Mouse (Mus musculus) hindbrain, embryonic 12.5 days (tissue): ENCODE measurements around the gene Rpp25l. TPM values are rescaled to one million over a fixed set of nuclear protein-coding genes. Genes with fewer than 3 reads are reported as not detected.

Experiments
- ATAC-seq: fragments of 200-750 bp; cut with Nextera tagmentation; 2 replicates; pipeline ENCODE4 v1.8.0; 2017; ENCODE audit warnings: moderate TSS enrichment; ENCODE audit not compliant: low FRiP score
- H3K27ac ChIP-seq: fragments of 300-500 bp; sonication (generic); 2 replicates; pipeline ENCODE4 v1.5.1; 2016; ENCODE audit warnings: mild to moderate bottlenecking
- H3K27me3 ChIP-seq: fragments of 300-500 bp; sonication (generic); 2 replicates; pipeline ENCODE4 v1.6.1; 2016; ENCODE audit warnings: mild to moderate bottlenecking
- H3K36me3 ChIP-seq: fragments of 300-500 bp; sonication (generic); 2 replicates; pipeline ENCODE4 v1.6.1; 2016; ENCODE audit warnings: mild to moderate bottlenecking
- H3K4me1 ChIP-seq: fragments of 300-500 bp; sonication (generic); 2 replicates; pipeline ENCODE4 v1.6.1; 2016
- H3K4me2 ChIP-seq: fragments of 300-500 bp; sonication (generic); replicated peaks from 2 replicates; pipeline ENCODE4 v1.6.1; 2016; ENCODE audit warnings: mild to moderate bottlenecking
- H3K4me3 ChIP-seq: fragments of 300-500 bp; sonication (generic); 2 replicates; pipeline ENCODE4 v1.5.1; 2016; ENCODE audit warnings: mild to moderate bottlenecking
- H3K9ac ChIP-seq: fragments of 300-500 bp; sonication (generic); 2 replicates; pipeline ENCODE4 v1.6.1; 2016; ENCODE audit warnings: mild to moderate bottlenecking, moderate library complexity
- H3K9me3 ChIP-seq: fragments of 300-500 bp; sonication (generic); replicated peaks from 2 replicates; pipeline ENCODE4 v1.6.1; 2016; ENCODE audit warnings: mild to moderate bottlenecking
- WGBS: fragments of 180-500 bp; shearing (Covaris S2); methylation state at CpG from one replicate; pipeline ENCODE4 v1.1.7; 2016; 5-methylcytosine and 5-hydroxymethylcytosine counted together
- polyA plus RNA-seq: library from polyadenylated mRNA; unstranded; fragments of >200 nt; fragmentation: Nextera tagmentation; extraction: Ambion mirVana; gene quantifications from 2 replicates; pipeline ENCODE4 v1.2.1, GENCODE M21; 2016

The Rpp25l gene
- polyA plus RNA-seq, 1 experiment from 2014 or later: 66.5 TPM

GRCm38 (mm10) chr4:41731052-41731765, 17.9 kb upstream of the Rpp25l start, which contains the start of gene Arid3c:
Gene Arid3c (minus strand): TSS chr4:41731142.
- Histone ChIP-seq H3K27me3 (peaks cover 73% of the 10 kb centered on the region), H3K4me3 (peak within 1 kb of the TSS; percentile 37), H3K4me1 (peaks cover 21% of the 10 kb centered on the region), H3K36me3 (no peaks in the 10 kb centered on the region), H3K9ac (peak within 1 kb of the TSS; percentile 47), H3K4me2 (peak within 1 kb of the TSS; percentile 62), H3K9me3 (no peaks in the 10 kb centered on the region; the same call in 1 of the 2 replicates), H3K27ac (no peak within 1 kb of the TSS)
- 1% methylated on average over 47 of the region's 50 CpGs for WGBS
- no peak for ATAC-seq

GRCm38 (mm10) chr4:41726826-41727621, 13.7 kb upstream of the Rpp25l start:
- Histone ChIP-seq H3K9ac (no peak overlapping the region), H3K9me3 (no peaks in the 10 kb centered on the region), H3K36me3 (no peaks in the 10 kb centered on the region), H3K4me3 (no peak overlapping the region), H3K27me3 (peaks cover 83% of the 10 kb centered on the region), H3K27ac (peak overlapping the region; percentile 52), H3K4me1 (peaks cover 37% of the 10 kb centered on the region), H3K4me2 (peak overlapping the region; percentile 21)
- peak; percentile 55 for ATAC-seq
- 11% methylated on average over 20 of the region's 20 CpGs for WGBS

GRCm38 (mm10) chr4:41722918-41723351, 9.6 kb upstream of the Rpp25l start, which contains the start of gene Dctn3:
Gene Dctn3 (minus strand): TSS chr4:41723170.
- peak within 1 kb of the TSS; percentile 62; the same call in 1 of the 2 replicates for H3K27ac ChIP-seq
- no peaks in the 10 kb centered on the region for H3K9me3 ChIP-seq
- H3K36me3 ChIP-seq: peaks cover 18% of the 10 kb centered on the region
- peak within 1 kb of the TSS; percentile 81 for H3K4me2 ChIP-seq
- peaks cover 34% of the 10 kb centered on the region for H3K4me1 ChIP-seq
- peak; percentile 91 for ATAC-seq
- peaks cover 45% of the 10 kb centered on the region for H3K27me3 ChIP-seq
- peak within 1 kb of the TSS; percentile 89 for H3K9ac ChIP-seq
- WGBS: under 1% methylated on average over 27 of the region's 27 CpGs
- peak within 1 kb of the TSS; percentile 85 for H3K4me3 ChIP-seq

- WGBS: 63% methylated on average over 6 of the region's 6 CpGs
- ATAC-seq: no peak
- Histone ChIP-seq H3K27ac (no peak overlapping the region), H3K4me3 (no peak overlapping the region), H3K4me1 (peaks cover 23% of the 10 kb centered on the region), H3K4me2 (no peak overlapping the region), H3K9ac (peak overlapping the region; percentile 13), H3K27me3 (no peaks in the 10 kb centered on the region), H3K9me3 (no peaks in the 10 kb centered on the region), H3K36me3 (peaks cover 36% of the 10 kb centered on the region)
Observed at GRCm38 (mm10) chr4:41716834-41717233, 3.5 kb upstream of the Rpp25l start.

- Histone ChIP-seq H3K9ac (no peak overlapping the region), H3K36me3 (peaks cover 36% of the 10 kb centered on the region), H3K4me1 (peaks cover 28% of the 10 kb centered on the region), H3K4me2 (no peak overlapping the region), H3K4me3 (no peak overlapping the region), H3K27me3 (no peaks in the 10 kb centered on the region), H3K27ac (no peak overlapping the region), H3K9me3 (no peaks in the 10 kb centered on the region)
- ATAC-seq: no peak
- 87% methylated on average over 5 of the region's 5 CpGs for WGBS
Observed at GRCm38 (mm10) chr4:41715596-41715995, 2.3 kb upstream of the Rpp25l start.

GRCm38 (mm10) chr4:41715082-41715481, 1.7 kb upstream of the Rpp25l start:
- ATAC-seq: no peak
- peaks cover 36% of the 10 kb centered on the region for H3K36me3 ChIP-seq
- no peaks in the 10 kb centered on the region for H3K27me3 ChIP-seq
- peaks cover 28% of the 10 kb centered on the region for H3K4me1 ChIP-seq
- no peak overlapping the region for H3K27ac ChIP-seq
- 81% methylated on average over 8 of the region's 8 CpGs for WGBS
- H3K4me3 ChIP-seq: no peak overlapping the region
- no peak overlapping the region for H3K4me2 ChIP-seq
- no peak overlapping the region for H3K9ac ChIP-seq
- H3K9me3 ChIP-seq: no peaks in the 10 kb centered on the region

- Histone ChIP-seq H3K4me3 (peak overlapping the region; percentile 77), H3K36me3 (peaks cover 31% of the 10 kb centered on the region), H3K4me2 (peak overlapping the region; percentile 84), H3K9ac (no peak overlapping the region), H3K27ac (no peak overlapping the region), H3K27me3 (no peaks in the 10 kb centered on the region), H3K4me1 (peaks cover 28% of the 10 kb centered on the region), H3K9me3 (no peaks in the 10 kb centered on the region)
- ATAC-seq: no peak
- 17% methylated on average over 8 of the region's 8 CpGs for WGBS
Observed at GRCm38 (mm10) chr4:41714276-41714675, 942 bp upstream of the Rpp25l start.

- peak overlapping the region; percentile 80 for H3K9ac ChIP-seq
- peaks cover 34% of the 10 kb centered on the region for H3K4me1 ChIP-seq
- peaks cover 15% of the 10 kb centered on the region for H3K36me3 ChIP-seq
- peak overlapping the region; percentile 84 for H3K4me2 ChIP-seq
- H3K27me3 ChIP-seq: no peaks in the 10 kb centered on the region
- no peaks in the 10 kb centered on the region for H3K9me3 ChIP-seq
- 49% methylated on average over 31 of the region's 31 CpGs for WGBS
- ATAC-seq: no peak
- H3K4me3 ChIP-seq: peak overlapping the region; percentile 77
- H3K27ac ChIP-seq: peak overlapping the region; percentile 82; the same call in 1 of the 2 replicates
Observed at GRCm38 (mm10) chr4:41712421-41713196, 725 bp downstream of the Rpp25l start.

GRCm38 (mm10) chr4:41711705-41712375, 1.5 kb downstream of the Rpp25l start:
- Histone ChIP-seq H3K4me1 (peaks cover 42% of the 10 kb centered on the region), H3K4me2 (peak overlapping the region; percentile 84), H3K4me3 (peak overlapping the region; percentile 77), H3K27me3 (no peaks in the 10 kb centered on the region), H3K9me3 (no peaks in the 10 kb centered on the region), H3K36me3 (peaks cover 7% of the 10 kb centered on the region), H3K9ac (peak overlapping the region; percentile 80), H3K27ac (no peak overlapping the region)
- no peak for ATAC-seq
- WGBS: 80% methylated on average over 16 of the region's 16 CpGs

- Histone ChIP-seq H3K27me3 (peaks cover 6% of the 10 kb centered on the region; the same call in 1 of the 2 replicates), H3K4me3 (no peak overlapping the region), H3K4me1 (peaks cover 46% of the 10 kb centered on the region), H3K4me2 (no peak overlapping the region), H3K36me3 (no peaks in the 10 kb centered on the region), H3K27ac (no peak overlapping the region), H3K9ac (no peak overlapping the region), H3K9me3 (no peaks in the 10 kb centered on the region)
- ATAC-seq: no peak
- WGBS: 71% methylated on average over 4 of the region's 4 CpGs
Observed at GRCm38 (mm10) chr4:41710229-41710628, 3.1 kb downstream of the Rpp25l start.

- Histone ChIP-seq H3K36me3 (no peaks in the 10 kb centered on the region), H3K27ac (no peak overlapping the region), H3K9me3 (no peaks in the 10 kb centered on the region), H3K9ac (no peak overlapping the region), H3K4me2 (no peak overlapping the region), H3K4me3 (no peak overlapping the region), H3K4me1 (peaks cover 51% of the 10 kb centered on the region), H3K27me3 (peaks cover 16% of the 10 kb centered on the region; the same call in 1 of the 2 replicates)
- WGBS: 43% methylated on average over 8 of the region's 8 CpGs
- ATAC-seq: no peak
Observed at GRCm38 (mm10) chr4:41708192-41708745, 5.1 kb downstream of the Rpp25l start.
